Mouse (Mus musculus): ENCODE data around the gene Psma7. TPM values are rescaled to one million over a fixed set of nuclear protein-coding genes. Genes with fewer than 3 reads are reported as not detected.

Gene Psma7
- polyA plus RNA-seq, 1 experiment, result 87.8 TPM

- no peak for TF ChIP-seq GATA1 (IDR thresholded peaks at IDR 0.05; ENCODE audit: low read length)
These were observed 9.9 kb upstream of the Psma7 start for GRCm38 (mm10) chr2:180051986-180052733.

- no peak for TF ChIP-seq GATA1 (IDR thresholded peaks at IDR 0.05; ENCODE audit: low read length)
These were observed 8.8 kb upstream of the Psma7 start for GRCm38 (mm10) chr2:180050986-180051385.

- TF ChIP-seq GATA1 (IDR thresholded peaks at IDR 0.05; ENCODE audit: low read length), result no peak
These were observed 5.9 kb upstream of the Psma7 start for GRCm38 (mm10) chr2:180047980-180048635.

GRCm38 (mm10) chr2:180047580-180047979 is 5.3 kb upstream of the Psma7 start:
- TF ChIP-seq GATA1 (IDR thresholded peaks at IDR 0.05; ENCODE audit: low read length), result no peak

- no peak for TF ChIP-seq GATA1 (IDR thresholded peaks at IDR 0.05; ENCODE audit: low read length)
These were observed 3.0 kb upstream of the Psma7 start for GRCm38 (mm10) chr2:180045283-180045682.

GRCm38 (mm10) chr2:180042858-180043515 is 754 bp upstream of the Psma7 start:
- no peak for TF ChIP-seq GATA1 (IDR thresholded peaks at IDR 0.05; ENCODE audit: low read length)

- TF ChIP-seq GATA1 (IDR thresholded peaks at IDR 0.05; ENCODE audit: low read length), result no peak
These were observed 517 bp downstream of the Psma7 start for GRCm38 (mm10) chr2:180041577-180042255.

GRCm38 (mm10) chr2:180040406-180040805 is 1.8 kb downstream of the Psma7 start:
- no peak for TF ChIP-seq GATA1 (IDR thresholded peaks at IDR 0.05; ENCODE audit: low read length)

- TF ChIP-seq GATA1 (IDR thresholded peaks at IDR 0.05; ENCODE audit: low read length), result no peak
These were observed 7.5 kb downstream of the Psma7 start for GRCm38 (mm10) chr2:180034753-180035152.

GRCm38 (mm10) chr2:180033956-180034355 is 8.3 kb downstream of the Psma7 start:
- TF ChIP-seq GATA1 (IDR thresholded peaks at IDR 0.05; ENCODE audit: low read length), result no peak

GRCm38 (mm10) chr2:180032925-180033324 is 9.3 kb downstream of the Psma7 start:
- TF ChIP-seq GATA1 (IDR thresholded peaks at IDR 0.05; ENCODE audit: low read length), result no peak

- TF ChIP-seq GATA1 (IDR thresholded peaks at IDR 0.05; ENCODE audit: low read length), result no peak
These were observed 11.0 kb downstream of the Psma7 start for GRCm38 (mm10) chr2:180031270-180031669.

- TF ChIP-seq GATA1 (IDR thresholded peaks at IDR 0.05; ENCODE audit: low read length), result no peak
These were observed 14.5 kb downstream of the Psma7 start for GRCm38 (mm10) chr2:180027768-180028167.

- no peak for TF ChIP-seq GATA1 (IDR thresholded peaks at IDR 0.05; ENCODE audit: low read length)
These were observed 16.4 kb downstream of the Psma7 start for GRCm38 (mm10) chr2:180025861-180026200.

GRCm38 (mm10) chr2:180025135-180025860 is 16.9 kb downstream of the Psma7 start:
- TF ChIP-seq GATA1 (IDR thresholded peaks at IDR 0.05; ENCODE audit: low read length), result no peak
